Mouse (Mus musculus) erythroid progenitor cell, adult 5-6 weeks (primary cell): ENCODE data around the gene Abcb5. TPM values are rescaled to one million over a fixed set of nuclear protein-coding genes. Genes with fewer than 3 reads are reported as not detected.

Source experiments
- ATAC-seq: replicated peaks from 2 replicates; pipeline ENCODE4 v1.8.0; 2016; ENCODE audit warnings: moderate number of reproducible peaks, mild to moderate bottlenecking, moderate TSS enrichment, inconsistent platforms; ENCODE audit not compliant: poor library complexity, low FRiP score, severe bottlenecking
- total RNA-seq, 2 experiments: library from RNA; stranded (forward) in 1 of 2; stranded (reverse) in 1 of 2; fragments of 150-400 nt in 1 of 2; fragments of 186-747, 209-891 nt in 1 of 2; gene quantifications; 2 replicates each; pipeline versions ENCODE4 v1.2.3 to v1.2.4; 2015 to 2017; ENCODE audit warnings: low replicate concordance in 2 of 2

The Abcb5 gene
- total RNA-seq, 2 experiments from 2014 or later: not detected

- ATAC-seq: no peak
Measured at GRCm38 (mm10) chr12:118829881-118830280, 136.3 kb downstream of the Abcb5 start.

Other genes starting within 250 kb of the Abcb5 start
- gene Sp8, start 120.1 kb downstream of the Abcb5 start, total RNA-seq (2015; ENCODE audit: low replicate concordance): not detected in 2 replicates
- gene Sp8, start 120.1 kb downstream of the Abcb5 start, total RNA-seq (2017; ENCODE audit: low replicate concordance): not detected in 2 replicates